Mouse (Mus musculus) stomach, postnatal 0 days (tissue): ENCODE data around the gene Gbp2b. TPM values are rescaled to one million over a fixed set of nuclear protein-coding genes. Genes with fewer than 3 reads are reported as not detected.

Source experiments
- ATAC-seq: fragments of 200-750 bp; cut with Nextera tagmentation; 2 replicates; pipeline ENCODE4 v1.8.0; 2017; ENCODE audit not compliant: low FRiP score, low TSS enrichment
- DNase-seq: peaks from one replicate; pipeline ENCODE4 v3.0.0-alpha.2; 2016; ENCODE audit warnings: low spot score
- H3K27ac ChIP-seq: fragments of 300-500 bp; sonication (generic); replicated peaks from 2 replicates; pipeline ENCODE4 v1.5.1; 2014; ENCODE audit warnings: mild to moderate bottlenecking, control low read depth
- H3K27me3 ChIP-seq: fragments of 300-500 bp; sonication (generic); 2 replicates; pipeline ENCODE4 v1.6.1; 2014; ENCODE audit warnings: low read length; ENCODE audit not compliant: control insufficient read depth, insufficient read depth
- H3K36me3 ChIP-seq: fragments of 300-500 bp; sonication (generic); 2 replicates; pipeline ENCODE4 v1.6.1; 2014; ENCODE audit warnings: low read length, mixed read lengths; ENCODE audit not compliant: control insufficient read depth, insufficient read depth
- H3K4me1 ChIP-seq: fragments of 300-500 bp; sonication (generic); replicated peaks from 2 replicates; pipeline ENCODE4 v1.6.1; 2014; ENCODE audit warnings: antibody characterized with exemption; ENCODE audit not compliant: control insufficient read depth, insufficient read depth
- H3K4me2 ChIP-seq: fragments of 300-500 bp; sonication (generic); replicated peaks from 2 replicates; pipeline ENCODE4 v1.6.1; 2014; ENCODE audit warnings: low read depth, mild to moderate bottlenecking, control low read depth, moderate library complexity
- H3K4me3 ChIP-seq: fragments of 300-500 bp; sonication (generic); 2 replicates; pipeline ENCODE4 v1.5.1; 2014; ENCODE audit warnings: low read depth, low read length, control low read depth
- H3K9ac ChIP-seq: fragments of 300-500 bp; sonication (generic); 2 replicates; pipeline ENCODE4 v1.6.1; 2014; ENCODE audit warnings: mild to moderate bottlenecking, low read length, control low read depth, mixed read lengths
- H3K9me3 ChIP-seq: fragments of 300-500 bp; sonication (generic); 2 replicates; pipeline ENCODE4 v1.6.1; 2016; ENCODE audit warnings: low read length; ENCODE audit not compliant: control insufficient read depth
- CTCF ChIP-seq: IDR thresholded peaks from 2 replicates; pipeline ENCODE4 v1.5.1; 2016; ENCODE audit warnings: antibody characterized with exemption, low read depth, mild to moderate bottlenecking, moderate library complexity
- EP300 ChIP-seq: optimal IDR thresholded peaks from 2 replicates; pipeline ENCODE3; 2016; ENCODE audit warnings: antibody characterized with exemption
- WGBS: fragments of 180-500 bp; shearing (Covaris S2); extraction: QIAGEN DNeasy Blood & Tissue Kit; methylation state at CpG from one replicate; pipeline ENCODE4 v1.1.7; 2014; 5-methylcytosine and 5-hydroxymethylcytosine counted together
- polyA plus RNA-seq: library from polyadenylated mRNA; unstranded; fragments of >200 nt; fragmentation: Nextera tagmentation; extraction: Ambion mirVana; gene quantifications from 2 replicates; pipeline ENCODE4 v1.2.1, GENCODE M21; 2015

The Gbp2b gene
- polyA plus RNA-seq, 1 experiment from 2014 or later = not detected

- no peak overlapping the region for H3K4me3 ChIP-seq
- no peaks in the 10 kb centered on the region for H3K9me3 ChIP-seq
- H3K4me2 ChIP-seq = no peak overlapping the region
- no peak overlapping the region for H3K27ac ChIP-seq
- H3K9ac ChIP-seq = no peak overlapping the region
- DNase-seq (no peak), ATAC-seq (no peak)
- TF ChIP-seq EP300 (no peak), CTCF (no peak)
- H3K27me3 ChIP-seq = no peaks in the 10 kb centered on the region
- H3K4me1 ChIP-seq = no peaks in the 10 kb centered on the region
- no peaks in the 10 kb centered on the region for H3K36me3 ChIP-seq
These were observed 7.0 kb downstream of the Gbp2b start for GRCm38 (mm10) chr3:142601675-142602074.

DNA sequence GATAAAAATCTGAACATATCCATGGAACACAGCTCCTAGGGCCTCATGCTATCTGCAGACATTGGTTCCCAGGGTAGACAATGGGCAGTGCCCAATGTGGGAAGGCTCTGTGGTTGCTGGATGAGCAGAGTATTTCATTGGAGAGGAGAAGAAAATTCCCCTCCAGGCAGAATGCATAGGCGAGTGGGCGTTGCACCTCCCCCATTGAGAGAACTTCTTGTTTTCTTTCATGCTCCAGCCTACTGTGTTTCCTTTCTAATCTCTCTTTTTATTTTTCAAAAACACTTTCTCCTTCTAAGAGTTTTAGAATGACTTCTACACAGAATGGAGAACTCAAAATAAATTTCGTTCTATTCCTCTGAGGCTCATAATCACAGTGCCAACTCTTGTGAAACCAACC is 24.0 kb downstream of the Gbp2b start:
- ATAC-seq (no peak), DNase-seq (no peak)
- 77% methylated on average over 3 of the region's 3 CpGs for WGBS
- TF ChIP-seq CTCF (no peak), EP300 (no peak)
- H3K9me3 ChIP-seq = no peaks in the 10 kb centered on the region
- H3K4me3 ChIP-seq = no peak overlapping the region
- H3K4me1 ChIP-seq = no peaks in the 10 kb centered on the region
- no peaks in the 10 kb centered on the region for H3K36me3 ChIP-seq
- no peak overlapping the region for H3K27ac ChIP-seq
- no peak overlapping the region for H3K4me2 ChIP-seq
- H3K27me3 ChIP-seq = no peaks in the 10 kb centered on the region
- no peak overlapping the region for H3K9ac ChIP-seq

- ATAC-seq = no peak
- no peak for TF ChIP-seq EP300
- no peak for TF ChIP-seq CTCF
- H3K4me3 ChIP-seq = no peak overlapping the region
- no peaks in the 10 kb centered on the region for H3K36me3 ChIP-seq
- no peak overlapping the region for H3K4me2 ChIP-seq
- no peaks in the 10 kb centered on the region for H3K27me3 ChIP-seq
- no peak overlapping the region for H3K27ac ChIP-seq
- no peaks in the 10 kb centered on the region for H3K9me3 ChIP-seq
- H3K4me1 ChIP-seq = no peaks in the 10 kb centered on the region
- H3K9ac ChIP-seq = no peak overlapping the region
- WGBS = 39% methylated on average over 1 of the region's 1 CpGs
- no peak for DNase-seq
These were observed 25.0 kb downstream of the Gbp2b start for GRCm38 (mm10) chr3:142619606-142620005.

DNA sequence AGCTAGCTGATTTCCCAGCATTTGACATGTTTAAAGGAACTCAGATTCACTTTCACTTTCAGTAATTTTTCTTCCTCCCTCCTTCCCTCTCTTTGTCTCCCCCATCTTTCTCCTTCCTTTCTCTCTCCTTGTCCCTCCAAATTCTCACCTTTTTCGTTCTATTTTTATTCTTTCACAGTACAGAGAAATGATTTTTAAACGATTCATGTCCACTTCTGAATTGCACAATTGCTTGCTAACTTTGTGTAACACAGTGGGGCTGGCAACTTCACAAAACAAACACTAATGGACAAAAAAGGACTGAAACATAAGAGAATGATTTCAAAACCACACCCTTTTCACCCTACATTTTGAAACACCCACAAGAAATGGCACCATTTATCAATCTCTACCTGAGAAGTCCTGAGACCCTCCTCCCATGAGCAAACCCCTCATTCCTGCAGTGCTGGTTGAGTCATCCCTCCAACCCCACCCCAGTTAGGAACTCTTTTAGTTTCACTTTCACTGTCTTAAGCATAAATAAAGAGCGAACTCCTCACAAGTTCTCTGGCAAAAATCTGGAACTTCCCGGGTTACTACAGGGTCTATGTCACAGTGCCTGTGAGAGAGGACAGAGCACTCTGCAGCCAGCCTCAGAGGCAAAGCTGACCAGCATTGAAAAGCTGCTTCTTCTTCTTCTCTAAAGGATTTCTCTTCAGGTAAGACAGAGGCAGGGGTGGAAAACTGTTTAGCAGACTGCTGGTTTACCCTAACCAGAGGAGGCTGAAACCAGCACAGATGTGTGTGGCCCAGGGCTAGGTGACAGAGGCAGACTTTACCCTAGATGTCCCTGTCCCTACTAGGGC is 25.7 kb downstream of the Gbp2b start, which contains the start of gene Gbp2:
TSS of gene Gbp2 (plus strand) at position 492 of the 845 bp plus-strand sequence.
- no peak for TF ChIP-seq CTCF
- TF ChIP-seq EP300 = no peak
- ATAC-seq (peak; percentile 61; the same call in 1 of the 2 replicates), DNase-seq (peak; percentile 14)
- H3K9ac ChIP-seq = peak within 1 kb of the TSS; percentile 45; the same call in 1 of the 2 replicates
- H3K4me2 ChIP-seq = peak within 1 kb of the TSS; percentile 65
- H3K27me3 ChIP-seq = no peaks in the 10 kb centered on the region
- H3K4me1 ChIP-seq = no peaks in the 10 kb centered on the region
- peak within 1 kb of the TSS; percentile 41 for H3K4me3 ChIP-seq
- no peaks in the 10 kb centered on the region for H3K36me3 ChIP-seq
- 17% methylated on average over 4 of the region's 4 CpGs for WGBS
- H3K27ac ChIP-seq = peak within 1 kb of the TSS; percentile 66
- H3K9me3 ChIP-seq = no peaks in the 10 kb centered on the region

DNA sequence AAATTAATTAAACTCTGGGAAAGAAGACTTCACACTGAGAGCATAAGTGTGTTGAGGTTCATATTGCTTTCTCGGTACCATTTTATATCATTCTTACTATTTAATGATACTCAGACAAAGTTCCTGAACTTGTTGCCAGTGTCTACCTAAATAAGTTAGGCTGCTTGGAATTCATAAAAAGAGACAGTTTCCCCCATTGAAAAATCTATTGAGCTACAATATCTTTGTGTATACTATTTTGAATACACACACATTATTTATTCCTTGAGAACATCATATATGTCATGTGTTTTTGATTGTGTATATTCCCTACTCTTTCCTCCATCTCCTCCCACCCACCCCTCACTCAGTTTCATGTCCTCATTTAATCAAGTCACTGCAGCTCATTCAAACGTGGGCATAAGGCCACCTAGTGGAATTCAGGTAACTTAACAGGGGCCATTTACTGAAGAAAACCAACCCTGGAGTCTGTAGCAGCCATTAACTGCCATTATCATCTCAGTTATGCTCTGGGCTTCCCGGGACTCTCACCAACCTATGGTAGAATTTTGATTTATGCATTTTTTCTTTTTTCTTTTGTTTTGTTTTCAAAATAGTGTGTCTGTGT is 26.4 kb downstream of the Gbp2b start:
- Histone ChIP-seq H3K4me1 (no peaks in the 10 kb centered on the region), H3K9ac (no peak overlapping the region), H3K27me3 (no peaks in the 10 kb centered on the region), H3K4me2 (peak overlapping the region; percentile 65), H3K9me3 (no peaks in the 10 kb centered on the region), H3K27ac (no peak overlapping the region), H3K36me3 (no peaks in the 10 kb centered on the region), H3K4me3 (peak overlapping the region; percentile 41)
- WGBS = 49% methylated on average over 3 of the region's 3 CpGs
- ATAC-seq = no peak; the same call in 1 of the 2 replicates
- TF ChIP-seq EP300 (no peak), CTCF (peak; percentile 72)
- DNase-seq = no peak

DNA sequence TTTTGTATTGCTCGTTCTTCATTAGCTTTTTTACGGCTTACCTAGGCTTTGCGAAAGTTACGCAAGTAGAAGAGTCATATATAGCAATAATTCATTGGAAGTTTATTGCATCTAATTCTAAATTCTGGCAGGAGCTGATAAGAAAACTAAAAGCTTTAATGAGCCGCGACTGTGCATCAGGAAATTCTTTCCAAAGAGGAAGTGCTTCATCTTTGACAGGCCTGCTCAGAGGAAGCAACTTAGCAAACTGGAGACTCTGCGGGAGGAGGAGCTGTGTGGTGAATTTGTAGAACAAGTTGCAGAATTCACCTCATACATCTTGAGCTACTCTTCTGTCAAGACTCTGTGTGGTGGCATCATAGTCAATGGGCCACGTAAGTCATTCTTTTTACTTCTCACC is 35.7 kb downstream of the Gbp2b start:
- Histone ChIP-seq H3K9me3 (no peaks in the 10 kb centered on the region), H3K36me3 (no peaks in the 10 kb centered on the region), H3K4me2 (no peak overlapping the region), H3K9ac (no peak overlapping the region), H3K4me3 (no peak overlapping the region), H3K4me1 (no peaks in the 10 kb centered on the region), H3K27me3 (no peaks in the 10 kb centered on the region), H3K27ac (no peak overlapping the region)
- WGBS = 72% methylated on average over 8 of the region's 8 CpGs
- ATAC-seq (no peak), DNase-seq (no peak)
- no peak for TF ChIP-seq CTCF
- no peak for TF ChIP-seq EP300
